Mouse (Mus musculus): ENCODE results near the gene Atp6v1c2.

- no peak for TF ChIP-seq POLR2A (IDR thresholded peaks at IDR 0.05; ENCODE audit: borderline replicate concordance, extremely low read depth, low read depth, low read length)
- no peak for TF ChIP-seq CTCF (IDR thresholded peaks at IDR 0.05; ENCODE audit: insufficient read depth, low read length)
These were observed 11.2 kb downstream of the Atp6v1c2 start for GRCm38 (mm10) chr12:17317970-17318369.
